Comparison of ENCODE assay signal across 25 mouse cellular contexts in the genomic region with DNA sequence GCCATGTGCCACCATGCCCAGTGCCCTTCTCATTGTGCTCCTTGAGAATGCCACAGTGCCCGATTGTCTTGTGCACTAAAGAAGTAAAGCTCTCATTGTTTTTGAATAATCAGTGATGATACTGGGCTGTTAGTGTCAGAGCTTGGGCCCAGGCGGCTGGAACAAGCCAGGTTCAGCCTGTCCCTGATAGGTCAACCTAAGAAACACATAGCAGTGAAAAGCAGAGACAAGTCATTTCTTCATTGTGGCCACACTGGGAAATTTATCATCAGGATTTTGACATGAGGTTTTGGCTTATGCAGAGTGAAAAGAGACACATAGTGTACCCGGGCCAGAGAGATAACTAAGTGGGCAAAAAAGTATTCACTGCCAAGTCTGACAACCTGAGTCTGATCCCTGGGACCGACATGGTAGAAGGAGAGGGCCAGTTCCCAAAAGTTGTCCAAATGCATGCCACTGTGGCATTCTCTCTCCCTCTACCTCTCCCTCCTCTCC. TPM values are rescaled to one million over a fixed set of nuclear protein-coding genes. Genes with fewer than 3 reads are reported as not detected.
DNase-seq lines count a peak whose midpoint lies in the region; TF ChIP-seq lines count a peak whose summit lies in the region.
"Had no signal": no experiment of that assay in that cellular context is flagged by ENCODE, and none has a peak within 500 bp of the region (broad histone marks: within the 10 kb centered on the region; RNA-seq: fewer than 3 reads in every experiment).

No protein-coding gene starts in this region.

- H3K27me3 ChIP-seq in heart, adult 2 months (ENCODE audit: control insufficient read depth, insufficient read depth, low read length) = no peaks in the 10 kb centered on the region
- H3K27me3 ChIP-seq: CH12.LX; embryonic facial prominence, embryonic 13.5 days; forebrain, embryonic 12.5 days; forebrain, embryonic 15.5 days; hindbrain, embryonic 12.5 days; hindbrain, embryonic 15.5 days had no signal

- intact Hi-C loops in heart, adult 2 months (cut with DNase I) = no loop called here

- H3K36me3 ChIP-seq in heart, adult 2 months (ENCODE audit: control insufficient read depth, insufficient read depth, low read length) = no peaks in the 10 kb centered on the region
- H3K36me3 ChIP-seq: embryonic facial prominence, embryonic 10.5 days; embryonic facial prominence, embryonic 13.5 days; forebrain, embryonic 12.5 days; forebrain, embryonic 15.5 days; G1E; hindbrain, embryonic 12.5 days; hindbrain, embryonic 15.5 days had no signal

- 0 out of 2 replicates have a peak, but pooled peaks have one; percentile 35 for TF ChIP-seq EP300 in heart, adult 2 months (IDR thresholded peaks at IDR 0.05; ENCODE audit: insufficient read depth, low read depth, low read length)

- H3K9ac ChIP-seq in heart, adult 2 months (ENCODE audit: low read depth, low read length) = no peak overlapping the region
- H3K9ac ChIP-seq: embryonic facial prominence, embryonic 13.5 days; forebrain, embryonic 12.5 days; forebrain, embryonic 15.5 days; hindbrain, embryonic 12.5 days; hindbrain, embryonic 15.5 days had no signal

- 55% methylated on average over 4 of the region's 4 CpGs for WGBS in heart, adult 2 months

- no peak overlapping the region for H3K4me3 ChIP-seq in heart, adult 2 months
- H3K4me3 ChIP-seq in layer of hippocampus, adult 2 months = no peak overlapping the region
- H3K4me3 ChIP-seq: embryonic facial prominence, embryonic 10.5 days; embryonic facial prominence, embryonic 13.5 days; erythroblast, embryonic 14.5 days; forebrain, embryonic 12.5 days; forebrain, embryonic 15.5 days; hindbrain, embryonic 12.5 days; hindbrain, embryonic 15.5 days had no signal

- H3K4me1 ChIP-seq in heart, adult 2 months (ENCODE audit: control insufficient read depth, insufficient read depth, low read length) = peaks cover 7% of the 10 kb centered on the region
- H3K4me1 ChIP-seq: forebrain, embryonic 12.5 days; hindbrain, embryonic 12.5 days had no signal

- H3K79me2 ChIP-seq in heart, adult 2 months (replicated peaks; ENCODE audit: control insufficient read depth, insufficient read depth, low read length) = no peaks in the 10 kb centered on the region

- peak overlapping the region; percentile 45 for H3K27ac ChIP-seq in heart, adult 2 months
- H3K27ac ChIP-seq in layer of hippocampus, adult 2 months = 0 out of 2 replicates have a peak overlapping the region, but pooled peaks have one; percentile 46
- H3K27ac ChIP-seq: embryonic facial prominence, embryonic 10.5 days; embryonic facial prominence, embryonic 13.5 days; forebrain, embryonic 12.5 days; forebrain, embryonic 15.5 days; hindbrain, embryonic 12.5 days; hindbrain, embryonic 15.5 days had no signal

- peak in 1 of 2 experiments; percentile 26 for DNase-seq in heart, adult 2 months
- DNase-seq in heart, postnatal 4 days = no peak
- DNase-seq in layer of hippocampus, adult 2 months (ENCODE audit: low spot score in 2 of 2) = no peak
- no peak for DNase-seq in layer of hippocampus, adult 18-20 months (ENCODE audit: low spot score in 2 of 2)
- DNase-seq in brain, adult 2 months (ENCODE audit: low read depth, low spot score) = peak; percentile 47
- DNase-seq in lung, postnatal 4 days = no peak
- DNase-seq: adrenal gland, postnatal 10 days; adrenal gland, postnatal 36 days; B cell, adult 2 months; cerebellum, adult 11 months; cerebellum, adult 2 months; cerebellum, adult 9-11 months; cerebellum, postnatal 25 days; embryo, embryonic 11 days; gastrocnemius, postnatal 25 days had no signal

- TF ChIP-seq POLR2A in heart, adult 2 months (IDR thresholded peaks at IDR 0.05; ENCODE audit: insufficient read depth, low read depth, low read length) = no peak

- TF ChIP-seq CTCF in heart, adult 2 months (IDR thresholded peaks at IDR 0.05) = no peak
- TF ChIP-seq CTCF in layer of hippocampus, adult 2 months (conservative IDR thresholded peaks at IDR 0.05) = no peak

RNA-seq across cellular contexts. Expression of gene Morf4l1, which starts 7.7 kb away (rescaled TPM):
- total RNA-seq in heart, adult 2 months (2021) = 100 to 1,000 TPM; 213 to 276 TPM
- 119 and 283 TPM in 2 replicates for polyA plus RNA-seq in heart, adult 2 months (2012; rRNA removed)
- 100 to 1,000 TPM; 325 to 333 TPM for total RNA-seq in heart, postnatal 4 days (2021)
- 100 to 1,000 TPM; 429 to 442 TPM for total RNA-seq in layer of hippocampus, adult 2 months (2021)
- total RNA-seq in layer of hippocampus, adult 18-20 months (2021) = 100 to 1,000 TPM; 441 to 446 TPM

RNA-seq across cellular contexts. Expression of gene Adamts7, which starts 40.6 kb away (rescaled TPM):
- total RNA-seq in heart, adult 2 months (2021) = 10 to 100 TPM; 11.8 to 14.5 TPM
- 36.3 and 56.3 TPM in 2 replicates for polyA plus RNA-seq in heart, adult 2 months (2012; rRNA removed)
- 10 to 100 TPM; 17.5 to 17.6 TPM for total RNA-seq in heart, postnatal 4 days (2021)
- under 1 TPM; 0.59 to 0.97 TPM for total RNA-seq in layer of hippocampus, adult 2 months (2021)
- under 1 TPM; 0.32 to 0.36 TPM for total RNA-seq in layer of hippocampus, adult 18-20 months (2021)
- total RNA-seq: G1E; hematopoietic stem cell, adult 5-6 weeks had no signal
- polyA plus RNA-seq: G1E had no signal

Comparison
In these comparisons a context has a peak if more than half of its experiments do, and no peak if none do; other contexts are left out.
1. RNA of gene Adamts7, which starts 40.6 kb away (total RNA-seq): 17.5 to 17.6 TPM in heart, postnatal 4 days and 11.8 to 14.5 TPM in heart, adult 2 months; 0.59 to 0.97 TPM in layer of hippocampus, adult 2 months and 0.32 to 0.36 TPM in layer of hippocampus, adult 18-20 months; every median in the first group is over 4 times any median in the second.